Mouse (Mus musculus) lung, adult 2 months (tissue): ENCODE results near the gene BC017158.

Source experiments
- CTCF ChIP-seq: fragments of 200-500 bp; IDR thresholded peaks from 2 replicates; pipeline ENCODE4 v1.5.1; 2011; ENCODE audit warnings: mild to moderate bottlenecking, low read length, control low read depth; ENCODE audit not compliant: insufficient read depth
- POLR2A ChIP-seq: fragments of 200-500 bp; IDR thresholded peaks from 2 replicates; pipeline ENCODE4 v1.6.1; 2011; ENCODE audit warnings: low read depth, mild to moderate bottlenecking, control low read depth, low read length, borderline replicate concordance; ENCODE audit errors: extremely low read depth

- TF ChIP-seq POLR2A: no peak
- TF ChIP-seq CTCF: no peak
These were observed 30.6 kb downstream of the BC017158 start for GRCm38 (mm10) chr7:128267391-128267790.
